Mouse (Mus musculus): ENCODE results near the gene Cd7.

- TF ChIP-seq GATA1 (IDR thresholded peaks at IDR 0.05; ENCODE audit: low read length) (no peak), TAL1 (IDR thresholded peaks at IDR 0.05; ENCODE audit: low read length) (no peak)
Measured at GRCm38 (mm10) chr11:120993080-120993479, 46.1 kb downstream of the Cd7 start.

Measured in erythroblast, embryonic 14.5 days (primary cell).